Mouse (Mus musculus) erythroblast, embryonic 14.5 days (primary cell): ENCODE data around the gene Neurod2. TPM values are rescaled to one million over a fixed set of nuclear protein-coding genes. Genes with fewer than 3 reads are reported as not detected.

Experiments
- H3K27me3 ChIP-seq: 2 replicates; pipeline ENCODE4 v1.6.1; 2012; ENCODE audit warnings: inconsistent platforms; ENCODE audit not compliant: control insufficient read depth
- H3K36me3 ChIP-seq: 2 replicates; pipeline ENCODE4 v1.6.1; 2012; ENCODE audit warnings: mild to moderate bottlenecking, inconsistent platforms; ENCODE audit not compliant: control insufficient read depth
- H3K4me1 ChIP-seq: 2 replicates; pipeline ENCODE4 v1.6.1; 2012; ENCODE audit warnings: inconsistent platforms; ENCODE audit not compliant: control insufficient read depth
- H3K4me3 ChIP-seq: replicated peaks from 2 replicates; pipeline ENCODE3; 2012; ENCODE audit warnings: moderate library complexity, mild to moderate bottlenecking, inconsistent platforms
- H3K9me3 ChIP-seq: 2 replicates; pipeline ENCODE4 v1.6.1; 2012; ENCODE audit warnings: low read length, inconsistent platforms, mixed read lengths; ENCODE audit not compliant: control insufficient read depth
- GATA1 ChIP-seq: IDR thresholded peaks from 2 replicates; pipeline ENCODE4 v1.6.1; 2012; ENCODE audit warnings: low read length, inconsistent platforms, mixed read lengths
- TAL1 ChIP-seq: IDR thresholded peaks from 3 replicates; pipeline ENCODE4 v1.6.1; 2012; ENCODE audit warnings: low read length, inconsistent platforms, mixed read lengths
- polyA plus RNA-seq: library from polyadenylated mRNA; stranded (reverse); fragments of >175 nt; gene quantifications from 2 replicates; pipeline ENCODE4 v1.2.3, GENCODE M21; 2012

The Neurod2 gene
- polyA plus RNA-seq, 1 experiment, result not detected

- Histone ChIP-seq H3K27me3 (peaks cover 58% of the 10 kb centered on the region), H3K4me3 (no peak overlapping the region), H3K4me1 (no peaks in the 10 kb centered on the region), H3K36me3 (no peaks in the 10 kb centered on the region), H3K9me3 (no peaks in the 10 kb centered on the region; the same call in 1 of the 2 replicates)
- no peak for TF ChIP-seq GATA1
Measured at GRCm38 (mm10) chr11:98298484-98299205, 30.8 kb downstream of the Neurod2 start.

GRCm38 (mm10) chr11:98297778-98298177 is 31.7 kb downstream of the Neurod2 start:
- Histone ChIP-seq H3K4me3 (no peak overlapping the region), H3K9me3 (no peaks in the 10 kb centered on the region; the same call in 1 of the 2 replicates), H3K36me3 (no peaks in the 10 kb centered on the region), H3K4me1 (no peaks in the 10 kb centered on the region), H3K27me3 (peaks cover 66% of the 10 kb centered on the region)
- no peak for TF ChIP-seq GATA1
- no peak for TF ChIP-seq TAL1

- no peaks in the 10 kb centered on the region; the same call in 1 of the 2 replicates for H3K9me3 ChIP-seq
- H3K4me1 ChIP-seq, result no peaks in the 10 kb centered on the region
- TF ChIP-seq GATA1, result no peak
- no peak for TF ChIP-seq TAL1
- peaks cover 71% of the 10 kb centered on the region for H3K27me3 ChIP-seq
- H3K36me3 ChIP-seq, result no peaks in the 10 kb centered on the region
- no peak overlapping the region for H3K4me3 ChIP-seq
Measured at GRCm38 (mm10) chr11:98296916-98297315, 32.5 kb downstream of the Neurod2 start.

GRCm38 (mm10) chr11:98296277-98296676 is 33.2 kb downstream of the Neurod2 start:
- Histone ChIP-seq H3K4me1 (no peaks in the 10 kb centered on the region), H3K27me3 (peaks cover 75% of the 10 kb centered on the region), H3K9me3 (no peaks in the 10 kb centered on the region; the same call in 1 of the 2 replicates), H3K36me3 (no peaks in the 10 kb centered on the region), H3K4me3 (no peak overlapping the region)
- no peak for TF ChIP-seq GATA1
- TF ChIP-seq TAL1, result no peak

- Histone ChIP-seq H3K9me3 (no peaks in the 10 kb centered on the region; the same call in 1 of the 2 replicates), H3K4me3 (peak overlapping the region; percentile 49)
- TF ChIP-seq GATA1 (no peak), TAL1 (no peak)
Measured at GRCm38 (mm10) chr11:98295013-98295585, 34.3 kb downstream of the Neurod2 start.

GRCm38 (mm10) chr11:98294188-98295012 is 35.0 kb downstream of the Neurod2 start:
- H3K27me3 ChIP-seq, result peaks cover 85% of the 10 kb centered on the region
- no peaks in the 10 kb centered on the region; the same call in 1 of the 2 replicates for H3K9me3 ChIP-seq
- peak overlapping the region; percentile 49 for H3K4me3 ChIP-seq
- TF ChIP-seq GATA1 (no peak), TAL1 (no peak)
- no peaks in the 10 kb centered on the region for H3K36me3 ChIP-seq
- H3K4me1 ChIP-seq, result no peaks in the 10 kb centered on the region

More at GRCm38 (mm10) chr11:98295013-98295585, 34.3 kb downstream of the Neurod2 start:
- Histone ChIP-seq H3K36me3 (no peaks in the 10 kb centered on the region), H3K4me1 (no peaks in the 10 kb centered on the region), H3K27me3 (peaks cover 81% of the 10 kb centered on the region)

GRCm38 (mm10) chr11:98293070-98293469 is 36.4 kb downstream of the Neurod2 start:
- peaks cover 77% of the 10 kb centered on the region for H3K27me3 ChIP-seq
- no peak for TF ChIP-seq GATA1
- no peak for TF ChIP-seq TAL1
- no peak overlapping the region for H3K4me3 ChIP-seq
- H3K4me1 ChIP-seq, result no peaks in the 10 kb centered on the region
- no peaks in the 10 kb centered on the region; the same call in 1 of the 2 replicates for H3K9me3 ChIP-seq
- no peaks in the 10 kb centered on the region for H3K36me3 ChIP-seq

GRCm38 (mm10) chr11:98290906-98291305 is 38.5 kb downstream of the Neurod2 start:
- TF ChIP-seq TAL1, result no peak
- no peak for TF ChIP-seq GATA1
- no peaks in the 10 kb centered on the region for H3K36me3 ChIP-seq
- no peak overlapping the region for H3K4me3 ChIP-seq
- H3K9me3 ChIP-seq, result no peaks in the 10 kb centered on the region; the same call in 1 of the 2 replicates
- H3K4me1 ChIP-seq, result no peaks in the 10 kb centered on the region
- H3K27me3 ChIP-seq, result peaks cover 59% of the 10 kb centered on the region

- Histone ChIP-seq H3K36me3 (no peaks in the 10 kb centered on the region), H3K4me1 (no peaks in the 10 kb centered on the region), H3K9me3 (no peaks in the 10 kb centered on the region; the same call in 1 of the 2 replicates), H3K27me3 (peaks cover 49% of the 10 kb centered on the region), H3K4me3 (no peak overlapping the region)
- TF ChIP-seq TAL1 (no peak), GATA1 (no peak)
Measured at GRCm38 (mm10) chr11:98289873-98290272, 39.6 kb downstream of the Neurod2 start.
